Mouse (Mus musculus): ENCODE results near the gene Lmo2.

The Lmo2 gene

GRCm38 (mm10) chr2:103957649-103958546, at the start of gene Lmo2:
Gene Lmo2 (plus strand): TSS chr2:103957986.
- DNase-seq = no peak

DNA sequence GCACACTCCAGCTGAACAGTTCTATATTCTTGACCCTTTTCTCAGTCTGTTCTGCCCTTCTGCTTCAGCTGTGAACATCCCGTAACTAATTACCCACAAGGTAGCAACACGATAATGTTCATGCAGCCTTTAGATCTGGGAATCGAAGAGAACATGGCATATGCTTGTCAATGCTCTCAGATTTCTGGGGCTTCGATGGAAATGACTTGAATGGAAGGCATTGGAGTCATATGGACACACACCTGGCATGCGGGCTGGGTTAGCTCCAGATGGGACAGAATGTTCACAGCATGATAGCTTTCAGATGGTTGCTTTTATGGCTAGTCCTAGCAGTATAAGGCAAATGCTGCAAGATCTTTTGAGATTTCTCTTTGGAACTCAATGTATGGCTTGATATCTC, 47.2 kb upstream of the Lmo2 start:
- no peak for DNase-seq

DNA sequence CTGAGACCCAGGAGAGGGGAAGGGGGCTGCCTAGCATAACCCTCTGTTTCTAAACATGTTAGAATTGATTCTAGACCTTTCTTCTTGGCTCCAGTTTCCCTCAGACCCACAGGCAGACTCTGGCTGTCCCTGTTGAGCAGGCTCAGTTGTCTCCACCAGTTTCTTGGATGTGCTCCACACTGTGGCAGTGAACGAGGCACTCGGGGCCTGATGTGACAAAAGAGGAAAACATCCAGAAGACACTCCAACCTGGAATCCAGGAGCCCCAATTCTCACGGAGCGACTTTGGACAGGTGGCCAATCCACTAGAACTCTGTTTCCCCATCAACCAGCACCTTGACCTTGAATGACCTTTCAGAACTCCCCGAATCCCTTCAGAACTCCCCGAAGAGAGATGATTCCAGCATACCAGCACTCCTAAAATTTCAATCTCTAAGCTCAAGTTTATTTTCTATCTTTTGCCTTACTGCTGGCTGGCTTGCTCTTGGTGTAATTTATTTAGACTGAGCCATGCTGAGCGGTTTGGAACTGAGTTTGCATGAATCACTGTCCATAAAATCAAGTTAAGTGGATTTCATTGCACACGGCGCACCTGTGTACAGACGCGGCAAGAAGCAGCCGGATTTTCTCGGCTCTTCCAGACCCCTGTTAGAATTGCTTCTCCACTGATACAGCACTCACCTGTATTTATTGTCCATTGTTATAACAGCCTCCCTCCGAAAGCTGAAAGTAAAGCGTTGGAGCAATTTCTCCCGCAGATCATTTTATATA, 45.1 kb upstream of the Lmo2 start:
- DNase-seq = no peak

DNA sequence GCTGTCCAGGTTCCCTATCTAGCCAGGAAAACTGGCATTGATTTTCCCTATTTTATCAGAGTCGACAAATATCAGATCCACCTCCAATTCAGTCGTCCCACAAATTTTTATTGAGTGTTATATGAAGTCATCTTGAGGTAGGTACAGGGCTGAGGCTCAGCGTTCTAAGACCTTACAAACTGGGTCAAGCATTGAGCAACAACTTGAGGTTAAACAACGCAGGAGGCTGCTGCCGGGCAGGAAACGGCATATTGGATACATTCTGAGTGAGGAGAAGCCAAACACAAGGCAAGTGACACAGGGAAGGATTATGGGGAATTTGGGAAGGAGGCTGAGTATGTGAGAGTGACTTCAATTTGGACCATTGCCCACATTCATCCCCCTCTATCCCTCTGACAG, 44.5 kb upstream of the Lmo2 start:
- DNase-seq = no peak

GRCm38 (mm10) chr2:103916069-103916468, 41.7 kb upstream of the Lmo2 start:
- no peak for DNase-seq

DNA sequence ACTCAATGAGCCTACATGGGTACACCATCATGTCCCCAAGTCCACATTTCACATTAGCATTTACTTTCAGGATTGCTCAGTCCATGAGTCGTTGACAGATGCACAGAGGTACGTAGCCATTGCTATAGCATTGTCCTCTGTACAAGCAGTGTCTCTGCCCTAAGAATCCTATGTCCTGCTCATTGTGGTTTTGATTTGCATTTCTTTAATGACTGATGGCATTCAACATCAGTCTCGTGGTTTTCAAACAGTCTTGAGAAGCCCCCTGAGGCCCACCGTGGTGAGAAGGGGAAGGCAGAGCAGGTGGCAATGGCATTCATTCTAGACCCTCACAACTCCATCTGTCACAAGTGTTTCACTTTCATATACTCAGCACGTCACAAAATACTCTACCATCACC, 40.4 kb upstream of the Lmo2 start:
- DNase-seq = no peak

DNA sequence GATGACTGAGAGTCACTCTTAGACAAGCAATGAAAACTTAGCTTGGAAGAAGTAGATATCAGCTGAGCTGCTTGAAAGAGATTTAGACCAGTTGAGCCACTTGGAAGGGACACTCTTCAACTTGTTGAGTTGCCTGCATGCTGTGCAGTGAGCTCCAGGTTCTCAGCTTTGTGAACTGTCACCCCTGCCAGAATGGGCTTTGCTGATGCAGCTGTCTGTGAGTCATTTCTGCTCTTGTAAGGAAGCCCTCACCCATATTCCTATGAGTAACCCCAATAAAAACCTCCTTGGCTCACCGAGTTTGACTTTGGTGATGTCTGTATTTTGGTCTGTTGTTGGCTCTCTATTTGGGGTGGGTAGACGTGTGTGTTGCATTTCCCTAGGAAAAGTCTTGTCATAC, 39.4 kb upstream of the Lmo2 start:
- no peak for DNase-seq

- no peak for DNase-seq
Observed at GRCm38 (mm10) chr2:103919488-103919887, 38.3 kb upstream of the Lmo2 start.

DNA sequence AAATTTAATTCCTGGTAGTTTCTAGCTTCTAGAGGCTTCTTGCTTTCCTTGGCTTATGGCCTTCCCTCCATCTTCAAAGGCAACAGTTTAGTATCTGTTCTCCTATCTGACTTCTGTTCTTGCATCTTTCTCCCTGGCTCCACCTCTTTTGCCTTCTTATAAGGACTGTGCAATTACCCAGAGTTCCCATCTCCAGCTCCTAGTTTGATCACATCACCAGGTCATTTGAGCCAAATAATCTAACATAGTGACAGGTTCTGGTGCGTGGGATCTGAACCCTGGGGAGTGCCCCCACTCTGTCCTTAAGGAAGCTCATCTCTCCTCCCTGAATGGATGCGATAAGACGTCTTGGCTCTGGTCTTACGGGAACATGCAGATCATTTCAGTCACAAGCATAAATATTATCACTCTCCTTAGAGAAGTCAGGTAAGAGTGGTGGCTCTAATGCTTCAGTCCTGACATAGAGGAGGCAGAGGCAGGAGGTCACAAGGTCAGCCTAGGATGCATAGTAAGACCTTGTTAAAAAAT, 31.1 kb upstream of the Lmo2 start:
- DNase-seq = no peak

DNA sequence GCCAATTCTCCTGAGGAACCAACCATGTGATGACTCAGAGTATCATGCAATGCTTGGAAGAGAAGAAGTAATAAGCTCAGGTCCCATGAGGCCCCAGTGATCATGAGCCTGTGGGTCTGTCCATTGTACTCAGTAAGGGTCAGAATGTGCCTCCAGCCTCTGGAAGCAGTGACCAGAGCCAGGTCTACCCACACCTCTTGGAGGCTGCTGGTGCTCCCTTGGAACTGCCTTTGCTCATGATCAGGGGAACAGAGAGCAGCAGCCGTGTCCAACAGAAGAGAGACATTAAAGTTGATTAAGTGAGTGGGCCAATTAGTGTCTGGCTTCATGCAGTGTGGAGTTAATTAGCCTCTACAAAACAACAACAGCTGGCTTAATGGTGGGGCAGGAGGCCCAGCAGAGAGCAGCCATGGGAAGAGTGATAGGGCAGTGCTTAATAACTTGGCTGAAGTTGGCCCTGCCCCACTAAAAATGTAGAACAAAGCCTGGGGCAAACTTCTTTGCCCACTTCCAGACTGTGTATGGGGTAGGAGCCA, 30.1 kb upstream of the Lmo2 start:
- DNase-seq = peak in 1 of 2 experiments; percentile 55

DNA sequence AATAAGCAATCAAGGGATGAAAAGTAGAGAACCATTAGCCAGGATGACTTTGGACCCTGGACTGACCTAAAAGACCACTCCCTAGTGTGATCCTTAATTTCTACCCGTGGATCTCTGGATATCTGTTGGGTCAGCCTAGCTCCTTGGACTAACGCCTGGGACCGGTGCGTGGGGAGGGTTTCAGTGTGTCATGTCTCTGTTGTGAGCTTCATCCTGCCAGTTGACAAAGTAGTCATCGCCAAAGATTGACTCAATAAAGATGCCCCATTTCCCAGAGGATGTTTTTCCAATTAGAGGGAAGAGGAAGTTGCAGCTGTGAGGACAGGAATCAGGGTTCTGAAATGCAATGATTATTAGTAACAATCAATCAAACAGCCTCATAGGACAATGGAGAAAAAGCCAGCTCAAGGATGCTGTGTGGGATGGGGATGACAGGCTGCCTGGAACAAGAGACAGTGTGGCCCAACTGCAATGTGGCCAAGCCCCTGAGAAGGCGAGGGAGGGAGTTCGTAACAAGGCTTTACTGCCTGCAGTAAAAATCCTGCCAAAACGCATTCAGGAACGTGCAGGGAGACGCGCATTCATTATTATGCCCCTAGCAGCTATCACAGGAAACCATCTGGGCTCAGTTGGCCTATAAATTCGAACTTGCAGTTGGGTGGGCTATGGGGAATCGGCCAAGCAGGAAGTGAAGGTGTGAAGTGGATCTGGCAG, 27.3 kb upstream of the Lmo2 start:
- peak; percentile 26 to 55 for DNase-seq

DNA sequence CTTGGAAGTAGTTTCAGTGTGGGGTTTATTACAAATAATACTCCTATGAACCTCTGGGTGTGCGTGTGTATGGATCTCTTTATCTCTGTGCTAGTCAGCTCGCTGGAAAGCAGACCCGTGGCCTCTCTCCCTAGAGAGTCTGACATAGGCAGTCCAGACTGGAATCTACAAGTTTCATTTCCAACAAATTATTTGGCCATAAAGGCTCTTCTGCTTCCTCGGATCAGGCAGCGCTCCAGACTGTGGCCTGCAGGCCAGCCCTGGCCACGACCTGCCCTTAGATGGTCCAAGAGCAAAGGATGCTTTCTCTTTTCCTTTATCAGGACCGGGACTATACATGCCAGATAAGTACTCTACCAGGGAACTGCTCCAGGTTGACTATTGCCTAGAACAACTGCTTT, 26.3 kb upstream of the Lmo2 start:
- DNase-seq = no peak

DNA sequence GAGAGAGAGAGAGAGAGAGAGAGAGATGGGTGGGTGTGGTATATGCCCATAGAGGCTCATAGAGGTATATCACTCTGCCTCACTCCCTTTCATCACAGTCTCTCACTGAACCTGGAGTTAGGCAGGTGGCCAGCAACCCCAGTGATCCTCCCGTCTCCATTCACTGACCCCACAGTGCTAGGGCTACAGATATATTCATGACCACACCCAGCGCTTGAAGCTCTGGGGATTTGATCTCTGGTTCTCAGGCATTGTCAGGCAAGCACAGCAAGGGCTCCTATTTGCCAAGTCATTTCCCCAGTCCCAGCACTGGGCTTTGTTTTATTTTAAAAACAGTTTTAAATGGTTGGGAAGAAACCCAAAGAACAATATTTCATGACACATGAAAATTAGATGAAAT, 25.8 kb upstream of the Lmo2 start:
- no peak for DNase-seq

DNA sequence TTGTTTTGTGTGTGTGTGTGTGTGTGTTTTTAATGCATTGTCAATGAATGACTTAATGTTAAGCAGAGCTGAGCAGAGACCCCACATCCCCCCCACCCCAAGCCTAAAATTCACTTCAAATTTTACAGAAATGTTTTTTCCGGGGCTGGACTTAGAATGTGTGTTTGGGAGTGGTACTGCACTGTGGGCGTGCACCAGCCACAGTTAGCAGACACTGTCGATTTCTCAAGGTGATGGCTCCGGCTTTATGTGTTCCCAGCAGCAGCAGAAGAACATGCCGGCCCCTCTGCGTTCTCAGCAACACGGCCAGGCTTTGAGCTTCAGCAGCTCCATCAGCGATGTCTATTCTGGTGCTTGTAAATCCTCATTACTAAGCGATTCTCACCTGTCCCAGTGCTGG, 25.3 kb upstream of the Lmo2 start:
- no peak for DNase-seq

DNA sequence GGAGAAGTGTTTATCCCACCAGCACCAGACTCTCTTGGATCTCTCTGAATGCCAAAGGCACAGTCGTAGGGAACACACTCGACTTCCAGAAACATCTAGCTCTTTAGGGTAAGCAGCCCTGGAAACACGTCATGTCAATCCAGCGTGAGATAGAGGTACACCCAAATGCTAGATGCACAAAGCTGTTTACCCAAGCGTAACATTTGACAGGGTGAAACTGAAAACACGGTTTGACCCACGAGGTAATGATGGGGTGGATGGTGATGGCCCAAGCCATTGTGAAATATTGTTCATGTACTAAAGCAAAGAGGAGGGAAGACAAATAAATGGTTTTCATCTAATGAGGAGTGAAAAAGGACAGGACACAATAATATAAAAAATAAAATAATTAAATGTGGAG, 23.5 kb upstream of the Lmo2 start:
- DNase-seq = no peak

DNA sequence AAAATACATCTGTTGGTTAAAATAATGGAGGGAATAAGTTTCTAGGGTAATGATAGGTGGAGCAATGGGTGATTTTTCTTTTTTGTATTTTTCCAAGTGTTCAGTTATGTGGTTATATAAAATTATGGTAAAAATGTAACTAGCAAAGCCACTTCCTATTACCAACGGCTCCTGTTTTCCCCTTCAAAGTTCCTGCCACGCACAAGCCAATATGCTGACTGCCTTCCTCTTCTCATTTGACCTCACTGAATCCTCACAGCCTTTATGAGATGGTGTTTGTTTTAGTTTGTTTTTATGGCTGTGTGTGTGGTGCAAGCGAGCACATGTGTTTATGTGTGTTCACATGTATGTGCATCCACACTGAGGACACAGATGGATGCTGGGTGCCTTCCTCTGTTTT, 23.1 kb upstream of the Lmo2 start:
- no peak for DNase-seq

- no peak for DNase-seq
Observed at GRCm38 (mm10) chr2:103935691-103936435, 21.9 kb upstream of the Lmo2 start.

- DNase-seq = no peak
Observed at GRCm38 (mm10) chr2:103936666-103937065, 21.1 kb upstream of the Lmo2 start.

DNA sequence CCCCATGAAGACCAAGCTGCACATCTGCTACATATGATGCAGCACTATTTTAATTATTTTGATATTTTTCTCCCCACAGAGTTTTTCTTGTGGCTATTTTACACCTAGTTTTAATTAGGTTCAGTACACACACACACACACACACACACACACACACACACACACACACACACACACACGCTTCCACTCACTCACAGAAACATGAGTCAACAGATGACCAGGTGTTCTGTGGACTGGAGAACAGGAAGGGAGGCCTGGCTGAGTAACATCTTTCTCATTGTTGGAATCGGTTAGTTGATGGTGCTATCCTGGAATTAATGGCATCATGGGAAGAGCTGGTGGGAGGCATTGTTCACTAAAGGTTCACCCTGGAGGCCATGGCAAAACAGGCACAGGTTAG, 20.1 kb upstream of the Lmo2 start:
- DNase-seq = no peak

- no peak for DNase-seq
Observed at GRCm38 (mm10) chr2:103938573-103938972, 19.2 kb upstream of the Lmo2 start.

DNA sequence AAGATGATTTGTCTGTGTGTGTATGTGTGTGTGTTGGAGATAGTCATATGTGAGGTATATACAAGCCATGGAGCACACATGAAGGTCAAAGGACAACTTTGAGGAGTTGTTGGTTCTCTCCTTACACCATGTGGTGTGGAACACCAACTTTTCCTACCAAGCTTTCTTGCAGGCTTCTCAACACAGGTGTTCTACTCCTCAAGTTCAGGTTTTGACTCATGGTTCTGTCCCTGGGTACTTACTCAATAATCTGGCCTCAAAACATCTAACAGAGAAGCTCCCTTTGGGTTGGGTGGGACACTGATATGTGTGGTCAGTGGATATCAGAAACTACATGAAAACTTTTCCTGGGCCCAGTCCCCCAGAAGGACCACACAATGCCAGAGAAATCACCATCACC, 18.8 kb upstream of the Lmo2 start:
- DNase-seq = no peak

GRCm38 (mm10) chr2:103941085-103941484, 16.7 kb upstream of the Lmo2 start:
- DNase-seq = no peak
